Mouse (Mus musculus): Measurements from ENCODE around the gene Src. TPM values are rescaled to one million over a fixed set of nuclear protein-coding genes. Genes with fewer than 3 reads are reported as not detected.

Gene Src
- polyA plus RNA-seq, 1 experiment from 2014 or later = 16.1 TPM

DNA sequence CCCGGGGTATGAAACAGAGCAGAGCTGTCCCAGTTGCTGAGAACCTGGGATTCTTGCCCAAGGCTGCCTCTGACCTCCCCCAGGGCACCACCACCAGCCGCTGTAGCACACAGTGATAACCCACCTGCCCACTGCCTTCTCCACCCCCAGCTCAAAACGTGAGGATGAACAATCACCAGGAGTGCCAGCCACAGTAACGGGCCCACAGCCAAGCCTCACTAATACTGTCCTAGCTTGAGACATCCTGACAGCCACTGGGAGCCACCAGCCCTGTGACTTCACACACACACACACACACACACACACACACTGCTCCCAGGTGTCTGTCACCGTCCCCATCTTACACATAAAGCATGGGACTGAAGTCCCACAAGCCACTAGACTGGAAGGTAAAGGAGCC, 22.9 kb upstream of the Src start:
- peaks cover 8% of the 10 kb centered on the region for H3K9me3 ChIP-seq (replicated peaks)
- peaks cover 7% of the 10 kb centered on the region for H3K4me1 ChIP-seq
- no peak overlapping the region for H3K4me3 ChIP-seq
- peaks cover 65% of the 10 kb centered on the region for H3K36me3 ChIP-seq
- 73% methylated on average over 5 of the region's 5 CpGs for WGBS
- DNase-seq (ENCODE audit: low spot score) = no peak
- 0 out of 2 replicates have a peak overlapping the region, but pooled peaks have one; percentile 38 for H3K27ac ChIP-seq (replicated peaks)
- no peaks in the 10 kb centered on the region for H3K27me3 ChIP-seq (ENCODE audit: low read depth, poor library complexity, severe bottlenecking)

DNA sequence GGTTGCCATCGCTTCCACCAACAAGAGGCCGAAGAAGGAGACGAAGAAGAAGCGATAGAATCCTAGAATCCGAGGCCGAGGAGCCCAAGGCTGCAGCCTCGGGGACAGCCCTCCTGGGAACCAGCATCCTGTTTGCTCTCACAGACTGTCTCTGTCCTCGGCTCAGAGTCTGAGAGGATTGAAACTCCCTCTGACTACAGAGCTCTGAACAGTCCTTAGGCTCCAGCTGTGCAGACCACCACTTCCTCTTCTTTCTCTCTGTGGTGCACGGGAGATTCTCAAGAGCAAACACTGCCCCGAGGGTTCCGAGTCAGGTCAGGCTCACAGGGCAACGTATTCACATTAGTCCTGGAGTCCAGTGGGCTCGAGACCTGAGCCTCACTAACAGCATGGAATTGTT, 22.3 kb upstream of the Src start:
- 60% methylated on average over 13 of the region's 13 CpGs for WGBS
- no peak overlapping the region for H3K4me3 ChIP-seq
- no peak for DNase-seq (ENCODE audit: low spot score)
- no peaks in the 10 kb centered on the region for H3K27me3 ChIP-seq (ENCODE audit: low read depth, poor library complexity, severe bottlenecking)
- H3K9me3 ChIP-seq (replicated peaks) = peaks cover 8% of the 10 kb centered on the region
- H3K36me3 ChIP-seq = peaks cover 62% of the 10 kb centered on the region
- no peak overlapping the region; the same call in 1 of the 2 replicates for H3K27ac ChIP-seq (replicated peaks)
- peaks cover 7% of the 10 kb centered on the region for H3K4me1 ChIP-seq

DNA sequence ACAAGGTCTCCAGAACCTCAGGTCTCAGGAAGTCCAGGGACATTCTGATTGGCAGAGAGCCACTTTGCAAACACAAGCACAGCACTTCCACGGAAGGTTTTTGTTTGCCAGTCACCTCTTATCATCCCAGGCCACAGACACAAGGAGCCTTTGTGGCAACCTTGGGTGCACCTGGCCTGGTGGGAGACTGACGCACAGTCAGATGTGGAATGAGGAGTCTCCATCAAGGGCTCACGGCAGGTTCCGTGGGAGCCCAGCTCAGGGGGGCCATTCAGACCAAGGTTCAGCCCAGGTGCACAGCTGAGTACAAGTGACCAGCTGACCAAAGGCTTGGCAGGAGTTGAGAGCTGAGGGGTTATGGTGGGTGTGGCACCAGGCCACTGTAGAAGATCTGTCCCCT, 20.9 kb upstream of the Src start:
- Histone ChIP-seq H3K9me3 (replicated peaks) (peaks cover 8% of the 10 kb centered on the region), H3K4me3 (no peak overlapping the region), H3K27me3 (ENCODE audit: low read depth, poor library complexity, severe bottlenecking) (no peaks in the 10 kb centered on the region), H3K27ac (replicated peaks) (no peak overlapping the region), H3K4me1 (peaks cover 7% of the 10 kb centered on the region), H3K36me3 (peaks cover 54% of the 10 kb centered on the region)
- DNase-seq (ENCODE audit: low spot score) = no peak
- WGBS = 91% methylated on average over 4 of the region's 4 CpGs

DNA sequence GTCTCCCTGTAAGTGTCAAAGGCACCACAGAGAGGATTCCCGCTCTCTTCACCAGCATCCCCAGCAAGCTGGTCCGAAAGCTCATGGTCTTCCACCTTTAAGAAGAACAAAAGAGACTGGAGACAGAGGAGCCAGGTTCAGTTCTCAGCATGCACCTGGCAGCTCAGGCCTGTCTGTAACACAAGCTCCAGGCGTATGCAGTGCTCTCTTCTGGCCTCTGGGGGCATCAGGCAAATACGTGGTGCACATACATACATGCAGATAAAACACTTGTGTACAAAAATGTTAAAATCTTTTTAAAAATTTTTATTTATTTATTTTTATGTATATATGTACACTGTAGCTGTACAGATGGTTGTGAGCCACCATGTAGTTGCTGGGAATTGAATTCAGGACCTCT, 19.7 kb upstream of the Src start:
- no peak for DNase-seq (ENCODE audit: low spot score)
- H3K27ac ChIP-seq (replicated peaks) = no peak overlapping the region
- peaks cover 44% of the 10 kb centered on the region for H3K36me3 ChIP-seq
- H3K4me1 ChIP-seq = peaks cover 7% of the 10 kb centered on the region
- H3K27me3 ChIP-seq (ENCODE audit: low read depth, poor library complexity, severe bottlenecking) = no peaks in the 10 kb centered on the region
- peaks cover 8% of the 10 kb centered on the region for H3K9me3 ChIP-seq (replicated peaks)
- H3K4me3 ChIP-seq = no peak overlapping the region
- WGBS = 97% methylated on average over 4 of the region's 4 CpGs

DNA sequence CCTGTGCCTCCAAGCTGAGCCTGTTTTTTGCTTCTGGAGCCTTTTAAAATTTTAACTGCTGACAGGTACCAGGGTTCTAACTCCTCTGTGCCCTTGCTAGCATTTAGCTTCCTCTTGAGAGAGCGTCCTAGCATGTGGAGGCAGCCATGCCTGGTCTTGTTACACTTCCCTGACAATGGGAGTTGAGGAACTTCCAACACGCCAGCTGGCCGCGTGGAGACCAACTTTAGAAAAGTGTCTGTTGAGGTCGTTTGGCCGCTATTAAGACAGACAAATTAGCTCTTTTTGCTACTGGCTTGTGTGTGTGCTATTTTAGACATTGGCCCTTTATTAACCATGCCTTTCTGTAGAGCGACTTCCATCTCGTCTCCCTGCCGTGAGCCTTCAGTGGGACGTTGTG, 18.4 kb upstream of the Src start:
- Histone ChIP-seq H3K27me3 (ENCODE audit: low read depth, poor library complexity, severe bottlenecking) (no peaks in the 10 kb centered on the region), H3K27ac (replicated peaks) (no peak overlapping the region), H3K36me3 (peaks cover 39% of the 10 kb centered on the region), H3K9me3 (replicated peaks) (peaks cover 8% of the 10 kb centered on the region), H3K4me1 (peaks cover 7% of the 10 kb centered on the region), H3K4me3 (no peak overlapping the region)
- no peak for DNase-seq (ENCODE audit: low spot score)
- WGBS = 91% methylated on average over 10 of the region's 10 CpGs

DNA sequence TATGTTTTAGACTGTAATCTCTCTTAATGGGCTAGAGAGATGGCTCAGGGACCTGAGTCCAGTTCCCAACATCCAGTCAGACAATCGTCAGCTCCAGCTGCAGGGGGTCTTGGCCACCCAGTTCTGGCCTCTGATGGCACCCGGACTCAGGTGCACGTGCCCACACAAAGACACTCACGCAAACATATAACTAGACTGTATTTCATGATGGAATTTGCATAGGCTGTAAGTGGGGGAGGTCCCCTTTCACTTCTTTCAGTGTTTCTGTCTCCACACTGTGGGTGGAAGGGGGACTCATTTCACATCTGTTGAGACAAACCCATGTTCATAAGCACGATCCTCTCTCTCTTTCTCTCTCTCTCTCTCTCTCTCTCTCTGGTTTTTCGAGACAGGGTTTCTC, 17.8 kb upstream of the Src start:
- H3K4me3 ChIP-seq = no peak overlapping the region
- peaks cover 33% of the 10 kb centered on the region for H3K36me3 ChIP-seq
- peaks cover 3% of the 10 kb centered on the region for H3K4me1 ChIP-seq
- 89% methylated on average over 6 of the region's 6 CpGs for WGBS
- no peaks in the 10 kb centered on the region for H3K27me3 ChIP-seq (ENCODE audit: low read depth, poor library complexity, severe bottlenecking)
- H3K27ac ChIP-seq (replicated peaks) = no peak overlapping the region
- H3K9me3 ChIP-seq (replicated peaks) = peaks cover 8% of the 10 kb centered on the region
- DNase-seq (ENCODE audit: low spot score) = no peak

DNA sequence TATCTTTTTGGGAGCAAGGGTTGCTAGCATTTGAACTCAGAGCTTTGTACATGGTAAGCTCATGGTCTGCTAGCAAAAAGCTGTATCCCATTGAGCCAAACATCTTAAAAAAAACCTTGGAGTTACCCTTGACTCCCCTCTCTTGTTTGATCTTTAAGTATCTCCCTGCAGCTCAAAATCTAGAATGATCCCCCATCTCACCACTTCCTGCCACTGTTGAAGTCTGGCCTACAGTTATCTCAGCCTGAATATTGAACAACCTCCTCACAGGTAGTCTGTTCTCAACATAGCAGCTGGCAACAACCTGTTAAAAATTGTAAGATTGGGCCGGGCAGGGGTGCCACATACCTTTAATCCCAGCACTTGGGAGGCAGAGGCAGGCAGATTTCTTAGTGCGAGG, 17.0 kb upstream of the Src start:
- no peak overlapping the region for H3K27ac ChIP-seq (replicated peaks)
- DNase-seq (ENCODE audit: low spot score) = no peak
- peaks cover 8% of the 10 kb centered on the region for H3K9me3 ChIP-seq (replicated peaks)
- no peaks in the 10 kb centered on the region; the same call in 1 of the 2 replicates for H3K4me1 ChIP-seq
- no peaks in the 10 kb centered on the region for H3K27me3 ChIP-seq (ENCODE audit: low read depth, poor library complexity, severe bottlenecking)
- H3K4me3 ChIP-seq = no peak overlapping the region
- 88% methylated on average over 2 of the region's 2 CpGs for WGBS
- peaks cover 26% of the 10 kb centered on the region for H3K36me3 ChIP-seq

DNA sequence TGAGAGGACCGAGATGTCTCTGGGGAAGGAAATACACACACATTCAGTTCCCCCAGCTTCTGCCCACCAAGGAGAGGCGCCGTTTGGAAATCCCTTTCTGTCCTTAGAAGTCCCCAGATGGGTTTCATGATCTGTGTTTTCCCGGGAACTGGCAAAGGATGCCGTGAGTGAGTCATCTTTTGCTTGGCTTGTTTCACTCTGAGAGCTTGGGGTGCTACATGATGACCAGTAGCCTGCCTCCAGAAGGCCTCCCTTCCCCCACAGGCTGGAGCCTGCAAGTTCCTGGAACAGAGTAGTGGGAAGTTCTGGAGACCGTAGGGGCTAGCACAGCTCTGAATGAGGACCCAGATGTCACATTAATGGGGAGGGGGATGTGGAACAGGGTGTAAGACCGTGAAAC, 10.6 kb upstream of the Src start:
- no peak for DNase-seq (ENCODE audit: low spot score)
- Histone ChIP-seq H3K36me3 (no peaks in the 10 kb centered on the region), H3K4me3 (no peak overlapping the region), H3K4me1 (0 out of 2 replicates have a peak, but pooled peaks cover 8% of the 10 kb centered on the region), H3K27me3 (ENCODE audit: low read depth, poor library complexity, severe bottlenecking) (no peaks in the 10 kb centered on the region), H3K27ac (replicated peaks) (no peak overlapping the region), H3K9me3 (replicated peaks) (no peaks in the 10 kb centered on the region)
- WGBS = 88% methylated on average over 7 of the region's 7 CpGs

DNA sequence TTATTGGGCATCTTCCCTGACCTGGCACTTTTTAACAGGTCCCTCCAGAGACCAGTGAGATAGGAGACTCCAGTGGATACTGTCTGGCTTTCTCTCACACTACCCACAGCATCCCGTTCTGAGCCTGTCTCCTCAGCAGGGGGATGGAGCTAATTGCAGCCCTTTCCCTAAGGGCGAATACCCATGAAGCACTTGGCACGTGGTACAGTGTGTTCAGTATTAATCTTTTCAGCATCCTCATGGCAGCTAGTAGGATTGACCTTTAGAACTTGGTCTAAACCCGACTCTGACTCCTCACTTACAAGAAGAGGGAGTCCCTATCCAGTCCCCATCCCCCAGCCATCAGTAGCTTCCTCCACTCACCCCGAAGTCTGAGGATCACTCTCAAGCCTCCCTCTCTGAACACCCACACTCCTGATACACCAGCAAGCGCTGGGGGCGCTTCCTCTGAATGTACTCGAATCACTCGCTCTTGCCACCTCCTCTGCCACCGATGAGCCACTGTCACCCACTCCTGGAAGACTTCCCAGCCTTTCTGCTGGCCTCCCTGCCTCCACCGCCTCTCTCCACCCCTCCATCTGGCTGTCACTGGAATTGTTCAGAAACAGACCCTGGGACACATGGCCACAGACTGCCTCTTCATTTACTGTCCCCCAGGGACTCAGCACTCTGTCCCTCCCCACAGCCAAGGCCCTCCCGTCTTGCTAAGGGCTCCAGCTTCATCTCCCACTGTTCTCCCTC, 8.3 kb upstream of the Src start:
- Histone ChIP-seq H3K27ac (replicated peaks) (0 out of 2 replicates have a peak overlapping the region, but pooled peaks have one; percentile 29), H3K4me1 (0 out of 2 replicates have a peak, but pooled peaks cover 8% of the 10 kb centered on the region), H3K9me3 (replicated peaks) (no peaks in the 10 kb centered on the region), H3K36me3 (no peaks in the 10 kb centered on the region), H3K27me3 (ENCODE audit: low read depth, poor library complexity, severe bottlenecking) (no peaks in the 10 kb centered on the region), H3K4me3 (no peak overlapping the region)
- DNase-seq (ENCODE audit: low spot score) = no peak
- WGBS = 75% methylated on average over 12 of the region's 12 CpGs

DNA sequence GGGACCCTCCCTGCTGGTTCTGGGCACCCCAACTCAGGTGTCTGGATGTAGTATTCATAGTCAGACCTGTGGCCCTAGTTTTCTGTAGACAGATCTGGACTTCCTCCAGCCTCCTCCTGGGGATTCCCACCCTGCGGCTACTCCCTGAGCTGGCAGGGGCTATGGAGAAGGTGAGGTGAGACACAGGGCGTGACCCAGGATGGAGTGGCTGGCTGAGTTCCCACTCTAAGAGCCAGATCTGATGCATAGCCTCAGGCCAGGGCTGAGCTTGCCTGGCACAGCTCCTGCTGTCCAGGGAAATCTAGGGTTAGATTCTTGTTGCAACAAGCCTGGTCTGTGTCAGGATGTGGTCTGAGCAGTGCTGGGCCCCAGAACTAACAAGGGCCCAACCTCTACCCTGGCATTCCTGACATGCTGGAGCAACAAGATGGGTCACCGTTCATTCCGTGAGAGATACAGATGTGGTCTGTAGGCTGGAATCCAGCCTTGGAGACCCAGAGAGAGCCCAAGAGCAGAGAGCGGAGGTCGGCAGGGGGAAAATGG, 7.0 kb upstream of the Src start:
- H3K36me3 ChIP-seq = no peaks in the 10 kb centered on the region
- no peak for DNase-seq (ENCODE audit: low spot score)
- H3K27ac ChIP-seq (replicated peaks) = 0 out of 2 replicates have a peak overlapping the region, but pooled peaks have one; percentile 28
- H3K4me3 ChIP-seq = no peak overlapping the region
- H3K27me3 ChIP-seq (ENCODE audit: low read depth, poor library complexity, severe bottlenecking) = no peaks in the 10 kb centered on the region
- H3K9me3 ChIP-seq (replicated peaks) = no peaks in the 10 kb centered on the region
- 89% methylated on average over 6 of the region's 6 CpGs for WGBS
- H3K4me1 ChIP-seq = 0 out of 2 replicates have a peak, but pooled peaks cover 8% of the 10 kb centered on the region

DNA sequence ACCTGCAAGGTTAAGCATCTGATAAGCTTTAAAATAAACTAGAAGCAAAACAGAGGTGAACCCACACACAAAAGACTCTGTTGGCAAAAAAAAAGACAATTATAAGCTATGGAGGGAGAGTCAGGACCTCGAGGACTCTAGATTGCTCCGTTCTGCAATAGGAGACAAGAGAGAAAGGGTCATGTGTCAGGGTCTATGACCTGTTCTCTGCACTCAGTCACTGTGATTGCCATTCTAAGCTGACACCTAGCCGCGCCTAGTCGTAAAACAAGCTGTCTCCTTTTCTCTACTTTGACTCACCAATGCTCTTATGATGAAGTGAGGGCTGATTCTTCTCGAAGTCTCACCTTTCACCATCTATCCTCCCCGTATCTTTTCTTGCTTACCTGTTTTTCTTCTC, 5.7 kb upstream of the Src start:
- no peak for DNase-seq (ENCODE audit: low spot score)

DNA sequence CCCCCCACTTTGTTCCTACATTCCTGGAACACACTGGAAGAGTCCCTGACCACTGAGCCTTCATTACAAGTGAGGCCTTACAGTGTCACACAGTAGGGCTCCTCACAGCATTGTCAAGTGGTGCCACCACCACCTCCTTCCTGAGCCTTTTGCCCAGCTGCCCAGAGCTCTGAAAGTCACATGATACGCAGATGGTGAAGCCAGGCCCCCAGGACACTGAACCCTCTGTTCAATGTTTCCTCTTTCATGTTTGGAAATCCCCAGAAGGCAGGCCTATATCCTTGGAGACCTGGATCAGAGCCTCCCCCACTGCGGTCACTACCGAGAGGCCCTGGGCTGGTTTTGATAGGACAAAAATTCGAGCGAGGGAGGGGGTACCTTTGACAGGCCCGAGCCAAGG, 1.0 kb upstream of the Src start:
- 65% methylated on average over 6 of the region's 6 CpGs for WGBS
- no peak for DNase-seq (ENCODE audit: low spot score)
- no peak overlapping the region for H3K27ac ChIP-seq (replicated peaks)

More for the DNA sequence above, 5.7 kb upstream of the Src start:
- H3K36me3 ChIP-seq = no peaks in the 10 kb centered on the region
- no peak overlapping the region for H3K27ac ChIP-seq (replicated peaks)
- H3K4me1 ChIP-seq = peaks cover 18% of the 10 kb centered on the region
- no peak overlapping the region for H3K4me3 ChIP-seq
- 87% methylated on average over 7 of the region's 7 CpGs for WGBS
- peaks cover 5% of the 10 kb centered on the region; the same call in 1 of the 2 replicates for H3K27me3 ChIP-seq (ENCODE audit: low read depth, poor library complexity, severe bottlenecking)
- H3K9me3 ChIP-seq (replicated peaks) = no peaks in the 10 kb centered on the region

DNA sequence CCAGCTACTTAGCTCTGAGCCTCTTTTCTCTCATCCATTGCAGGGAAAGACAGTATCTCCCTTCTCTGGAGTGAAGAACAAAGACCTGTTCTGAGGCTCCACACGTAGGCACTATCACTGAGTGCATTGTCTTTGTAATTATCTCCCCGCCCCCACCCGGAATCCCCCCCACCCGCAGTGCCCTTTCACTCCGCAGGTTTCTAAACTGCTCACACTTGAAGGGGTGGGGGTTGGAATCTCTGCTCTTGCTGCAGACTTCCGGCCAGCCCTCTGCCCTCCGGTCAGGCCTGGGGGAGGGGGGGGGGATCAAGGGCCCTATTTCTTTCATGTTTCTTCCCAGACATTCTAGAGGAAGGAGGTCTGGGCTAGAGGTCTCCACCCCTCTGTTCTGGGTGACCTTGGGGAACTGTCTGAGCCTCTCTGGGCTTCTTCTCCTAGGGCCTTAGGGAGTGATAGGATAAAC, 396 bp downstream of the Src start:
- Histone ChIP-seq H3K27ac (replicated peaks) (peak overlapping the region; percentile 71), H3K27me3 (ENCODE audit: low read depth, poor library complexity, severe bottlenecking) (peaks cover 33% of the 10 kb centered on the region), H3K36me3 (no peaks in the 10 kb centered on the region), H3K9me3 (replicated peaks) (no peaks in the 10 kb centered on the region), H3K4me1 (peaks cover 50% of the 10 kb centered on the region), H3K4me3 (peak overlapping the region; percentile 0; the same call in 1 of the 2 replicates)
- 0% methylated on average over 7 of the region's 7 CpGs for WGBS
- DNase-seq (ENCODE audit: low spot score) = peak; percentile 47

More for the DNA sequence above, 1.0 kb upstream of the Src start:
- no peaks in the 10 kb centered on the region for H3K9me3 ChIP-seq (replicated peaks)
- no peaks in the 10 kb centered on the region for H3K36me3 ChIP-seq
- H3K4me3 ChIP-seq = no peak overlapping the region
- H3K4me1 ChIP-seq = peaks cover 36% of the 10 kb centered on the region
- peaks cover 21% of the 10 kb centered on the region for H3K27me3 ChIP-seq (ENCODE audit: low read depth, poor library complexity, severe bottlenecking)
